Mouse (Mus musculus): ENCODE results near the gene Alg2. TPM values are rescaled to one million over a fixed set of nuclear protein-coding genes. Genes with fewer than 3 reads are reported as not detected.

The Alg2 gene
- polyA plus RNA-seq, 1 experiment from 2014 or later = 14.3 TPM

DNA sequence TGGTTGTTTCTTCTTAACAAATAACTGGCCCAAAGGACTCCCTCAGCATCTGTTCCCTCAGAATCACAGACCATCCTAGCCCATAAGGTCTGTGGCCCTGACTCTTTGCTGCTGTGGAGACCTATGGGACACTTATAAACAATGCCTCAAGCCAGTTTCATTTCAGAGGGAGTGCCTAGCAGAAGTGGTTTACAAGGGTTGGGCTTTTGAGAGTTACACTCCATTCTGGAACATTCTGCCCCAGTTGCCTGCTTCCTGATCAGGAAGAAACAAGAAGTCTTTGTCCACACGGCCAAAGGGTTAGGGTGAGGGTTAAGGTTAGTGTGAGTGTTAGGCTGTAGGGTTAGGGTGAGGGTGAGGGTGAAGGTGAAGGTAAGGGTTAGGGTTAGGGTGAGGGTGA, 20.0 kb upstream of the Alg2 start:
- Histone ChIP-seq H3K27ac (replicated peaks) (no peak overlapping the region), H3K36me3 (replicated peaks) (no peaks in the 10 kb centered on the region), H3K27me3 (no peaks in the 10 kb centered on the region), H3K4me1 (replicated peaks) (no peaks in the 10 kb centered on the region), H3K4me2 (no peak overlapping the region), H3K9ac (no peak overlapping the region), H3K4me3 (replicated peaks) (no peak overlapping the region), H3K9me3 (replicated peaks) (no peaks in the 10 kb centered on the region)
- WGBS (ENCODE audit: insufficient replicate concordance) = 27% methylated on average over 1 of the region's 1 CpGs
- ATAC-seq (ENCODE audit: insufficient read depth) = no peak

DNA sequence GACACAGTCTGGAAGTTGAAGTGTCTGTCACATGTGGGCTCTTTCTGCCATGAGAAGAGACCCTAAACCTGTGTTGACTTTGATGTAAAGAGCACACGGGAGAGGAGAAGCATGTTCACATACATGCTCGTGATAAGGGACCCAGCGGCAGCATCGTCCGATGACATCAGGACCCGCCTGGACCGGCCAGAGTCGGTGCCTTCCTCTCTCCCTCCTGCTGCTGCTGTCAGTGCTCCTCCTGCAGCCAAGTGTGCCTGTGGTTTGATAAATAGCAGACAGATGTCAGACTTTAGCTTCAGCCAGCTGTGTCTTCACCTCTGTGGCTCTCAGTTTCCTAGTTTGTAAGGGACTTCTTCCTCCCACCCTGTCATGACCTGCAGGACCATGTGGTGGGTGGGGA, 19.3 kb upstream of the Alg2 start:
- no peak for ATAC-seq (ENCODE audit: insufficient read depth)
- Histone ChIP-seq H3K4me2 (no peak overlapping the region), H3K9me3 (replicated peaks) (no peaks in the 10 kb centered on the region), H3K9ac (no peak overlapping the region), H3K27ac (replicated peaks) (no peak overlapping the region), H3K36me3 (replicated peaks) (no peaks in the 10 kb centered on the region), H3K27me3 (no peaks in the 10 kb centered on the region), H3K4me1 (replicated peaks) (no peaks in the 10 kb centered on the region), H3K4me3 (replicated peaks) (no peak overlapping the region)
- WGBS (ENCODE audit: insufficient replicate concordance) = 55% methylated on average over 8 of the region's 8 CpGs

DNA sequence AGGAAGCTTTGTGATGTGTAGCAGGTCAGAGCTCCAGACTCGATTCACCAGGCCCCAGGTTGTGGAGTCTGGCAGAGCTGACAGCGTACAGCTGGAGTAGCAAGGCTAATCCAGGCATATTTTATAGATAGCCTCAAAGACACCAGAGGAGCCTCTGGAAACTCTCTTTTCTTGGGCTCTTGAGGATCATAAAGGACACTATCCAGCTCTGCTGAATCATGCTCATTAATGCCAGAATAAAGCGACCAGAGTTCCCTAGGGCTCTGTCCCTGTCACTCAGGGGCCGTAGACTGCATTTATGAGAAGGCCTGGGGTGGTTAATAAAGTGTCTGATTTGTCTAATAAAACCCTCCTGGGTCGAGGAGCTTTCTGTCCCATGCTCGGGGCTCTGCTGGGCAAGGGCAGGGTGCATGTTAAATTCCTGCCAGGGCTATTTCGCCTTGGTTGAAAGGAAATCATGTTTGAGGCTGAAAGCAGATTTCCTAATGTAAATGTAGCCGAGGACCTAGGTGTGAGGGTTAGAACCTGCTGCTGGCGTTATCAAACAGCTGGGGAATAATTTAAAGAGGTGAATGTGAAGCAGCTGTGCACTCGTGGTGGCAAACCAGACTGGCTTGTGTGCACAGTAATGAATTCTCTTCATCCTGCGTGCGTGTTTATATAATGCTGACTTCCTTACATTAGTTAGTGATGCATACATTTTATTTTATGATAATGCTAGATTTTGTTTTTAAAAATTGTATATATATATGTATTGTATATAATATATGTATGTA, 18.4 kb upstream of the Alg2 start:
- 59% methylated on average over 12 of the region's 12 CpGs for WGBS (ENCODE audit: insufficient replicate concordance)
- no peaks in the 10 kb centered on the region for H3K4me1 ChIP-seq (replicated peaks)

DNA sequence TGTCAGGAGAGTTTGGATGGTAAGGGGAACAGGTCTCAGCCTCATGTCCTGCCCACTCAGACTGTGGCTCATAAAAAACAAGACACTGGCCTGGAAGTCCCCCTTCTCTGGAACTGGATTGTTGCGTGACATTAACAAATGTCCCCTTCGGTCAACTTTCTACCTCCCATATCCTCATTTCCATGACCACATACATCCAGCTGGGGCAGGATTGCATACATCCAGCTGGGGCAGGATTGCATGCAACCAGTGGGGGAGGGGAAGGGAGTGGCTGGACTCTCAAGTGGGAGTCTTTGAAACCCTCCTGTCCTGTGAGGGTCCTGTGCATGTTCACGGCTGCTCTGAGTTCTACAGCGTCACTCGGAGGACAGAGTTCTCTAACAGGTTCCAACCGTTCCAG, 17.1 kb upstream of the Alg2 start:
- ATAC-seq (ENCODE audit: insufficient read depth) = no peak

More for the DNA sequence above, 18.4 kb upstream of the Alg2 start:
- Histone ChIP-seq H3K9ac (no peak overlapping the region), H3K4me2 (no peak overlapping the region), H3K27me3 (no peaks in the 10 kb centered on the region), H3K9me3 (replicated peaks) (no peaks in the 10 kb centered on the region), H3K4me3 (replicated peaks) (no peak overlapping the region), H3K36me3 (replicated peaks) (no peaks in the 10 kb centered on the region), H3K27ac (replicated peaks) (no peak overlapping the region)
- ATAC-seq (ENCODE audit: insufficient read depth) = no peak

DNA sequence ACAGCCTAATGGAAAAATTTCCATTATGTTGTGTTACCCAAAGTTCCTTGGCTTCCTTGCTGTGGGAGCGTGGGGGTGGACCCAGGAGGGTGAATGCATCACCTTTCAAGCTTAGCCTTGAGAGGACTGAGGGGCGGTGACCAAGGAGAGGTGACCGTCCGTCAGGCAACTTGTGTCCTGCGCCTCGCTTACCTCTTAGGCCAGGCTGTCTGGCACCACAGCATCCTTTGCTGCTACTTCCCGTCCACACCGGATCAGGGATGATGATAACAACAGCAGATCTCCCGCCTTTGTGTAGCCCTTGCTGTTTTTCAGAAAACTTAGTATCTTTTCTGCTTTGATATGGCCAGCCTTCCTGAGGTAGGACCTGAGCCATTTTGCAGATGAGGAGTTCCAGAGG, 6.4 kb upstream of the Alg2 start:
- no peak for ATAC-seq (ENCODE audit: insufficient read depth)
- 86% methylated on average over 9 of the region's 9 CpGs for WGBS (ENCODE audit: insufficient replicate concordance)
- H3K4me1 ChIP-seq (replicated peaks) = peaks cover 9% of the 10 kb centered on the region
- no peaks in the 10 kb centered on the region for H3K27me3 ChIP-seq
- peaks cover 68% of the 10 kb centered on the region for H3K36me3 ChIP-seq (replicated peaks)
- H3K4me3 ChIP-seq (replicated peaks) = no peak overlapping the region
- no peak overlapping the region for H3K27ac ChIP-seq (replicated peaks)
- H3K4me2 ChIP-seq = no peak overlapping the region
- H3K9ac ChIP-seq = no peak overlapping the region
- no peaks in the 10 kb centered on the region for H3K9me3 ChIP-seq (replicated peaks)

More for the DNA sequence above, 17.1 kb upstream of the Alg2 start:
- Histone ChIP-seq H3K4me3 (replicated peaks) (no peak overlapping the region), H3K27me3 (no peaks in the 10 kb centered on the region), H3K9me3 (replicated peaks) (no peaks in the 10 kb centered on the region), H3K9ac (no peak overlapping the region), H3K4me1 (replicated peaks) (no peaks in the 10 kb centered on the region), H3K27ac (replicated peaks) (no peak overlapping the region), H3K36me3 (replicated peaks) (no peaks in the 10 kb centered on the region), H3K4me2 (no peak overlapping the region)
- WGBS (ENCODE audit: insufficient replicate concordance) = 73% methylated on average over 6 of the region's 6 CpGs

DNA sequence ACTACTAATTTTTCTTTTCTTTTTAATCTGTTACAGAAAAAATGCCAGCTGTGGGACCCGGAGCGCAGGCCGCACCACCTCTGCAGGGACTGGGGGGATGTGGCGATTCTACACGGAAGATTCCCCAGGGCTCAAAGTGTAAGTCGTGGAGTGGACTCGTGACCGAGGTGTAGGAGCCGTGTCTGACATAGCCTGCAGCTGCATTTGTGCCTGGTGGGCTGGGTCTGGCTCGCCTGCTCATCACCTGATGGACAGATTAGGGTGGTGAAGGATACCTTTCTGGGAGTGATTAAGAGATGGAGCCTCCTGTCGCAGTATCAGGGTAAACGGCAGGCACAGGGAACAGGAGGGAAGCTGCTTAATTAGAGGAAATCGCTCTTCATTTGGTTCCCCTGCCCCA, 6.0 kb upstream of the Alg2 start:
- Histone ChIP-seq H3K4me3 (replicated peaks) (no peak overlapping the region), H3K27ac (replicated peaks) (no peak overlapping the region), H3K4me1 (replicated peaks) (peaks cover 14% of the 10 kb centered on the region), H3K4me2 (no peak overlapping the region), H3K27me3 (no peaks in the 10 kb centered on the region), H3K9ac (no peak overlapping the region), H3K36me3 (replicated peaks) (peaks cover 68% of the 10 kb centered on the region), H3K9me3 (replicated peaks) (no peaks in the 10 kb centered on the region)
- ATAC-seq (ENCODE audit: insufficient read depth) = no peak
- WGBS (ENCODE audit: insufficient replicate concordance) = 85% methylated on average over 13 of the region's 13 CpGs

DNA sequence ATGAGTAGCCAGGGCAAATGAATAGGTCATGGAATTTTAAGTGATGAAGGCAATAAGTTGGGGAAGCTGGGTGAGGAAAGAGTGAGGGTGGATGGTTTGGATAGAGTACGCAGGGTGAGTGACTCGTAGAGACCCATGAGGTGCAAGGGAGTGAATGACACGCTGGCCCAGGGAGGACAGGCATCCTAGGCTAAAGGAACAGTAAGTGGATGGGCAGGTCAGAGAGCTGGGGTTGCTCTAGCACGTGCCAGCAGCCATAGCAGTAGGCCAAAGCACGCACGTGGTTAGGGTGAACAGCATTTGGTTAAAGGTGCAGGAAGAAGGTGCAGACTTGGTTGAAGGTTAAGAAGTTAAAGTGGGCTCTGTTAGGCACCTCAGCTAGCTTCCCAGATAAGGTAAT, 3.4 kb upstream of the Alg2 start:
- Histone ChIP-seq H3K9me3 (replicated peaks) (no peaks in the 10 kb centered on the region), H3K36me3 (replicated peaks) (peaks cover 55% of the 10 kb centered on the region), H3K27me3 (no peaks in the 10 kb centered on the region), H3K4me3 (replicated peaks) (no peak overlapping the region), H3K4me2 (no peak overlapping the region), H3K4me1 (replicated peaks) (peaks cover 26% of the 10 kb centered on the region), H3K9ac (no peak overlapping the region), H3K27ac (replicated peaks) (no peak overlapping the region)
- 78% methylated on average over 6 of the region's 6 CpGs for WGBS (ENCODE audit: insufficient replicate concordance)
- ATAC-seq (ENCODE audit: insufficient read depth) = no peak

DNA sequence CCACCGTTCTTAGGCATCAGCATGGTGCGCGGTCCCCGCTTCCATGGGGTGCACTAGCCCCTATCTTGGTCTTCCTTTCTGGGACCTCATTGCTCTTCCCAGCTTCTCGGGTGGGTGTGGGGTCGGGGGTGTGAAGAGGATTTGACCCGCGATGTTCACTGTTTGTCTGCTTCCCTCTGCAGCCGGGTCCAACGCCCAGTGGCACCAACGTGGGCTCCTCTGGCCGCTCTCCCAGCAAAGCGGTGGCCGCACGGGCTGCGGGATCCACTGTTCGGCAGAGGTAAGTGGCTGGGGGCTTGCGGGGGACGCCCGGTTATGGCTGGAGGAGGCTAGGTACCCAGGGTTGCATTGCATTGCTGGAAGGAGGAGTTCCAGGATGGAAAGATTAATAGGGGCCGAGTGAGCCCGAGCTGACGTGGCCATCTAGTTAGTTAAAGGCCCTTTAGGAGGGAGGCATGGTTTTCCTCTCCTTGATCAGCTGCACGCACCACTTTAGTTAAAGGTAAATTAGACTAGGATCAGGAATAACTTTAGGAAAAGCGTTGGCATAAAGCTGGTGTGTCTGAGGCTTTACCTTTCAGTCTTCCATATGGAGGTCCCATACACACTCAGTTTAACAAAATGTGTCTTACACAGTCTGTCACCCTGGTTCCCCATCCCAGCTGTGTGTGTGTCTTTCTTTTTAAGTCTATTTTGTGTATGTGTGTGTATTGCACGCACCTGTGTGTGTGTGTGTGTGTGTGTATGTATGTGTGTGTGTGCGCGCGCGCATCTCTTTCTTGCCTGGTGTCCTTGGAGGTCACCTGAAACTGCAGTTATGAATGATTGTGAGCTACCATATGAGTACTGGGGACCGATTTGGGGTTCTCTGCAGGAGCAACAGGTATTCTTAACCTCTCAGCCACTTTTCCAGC, 854 bp upstream of the Alg2 start:
- no peaks in the 10 kb centered on the region for H3K9me3 ChIP-seq (replicated peaks)
- peaks cover 26% of the 10 kb centered on the region for H3K4me1 ChIP-seq (replicated peaks)
- peak; percentile 11 for ATAC-seq (ENCODE audit: insufficient read depth)
- H3K27ac ChIP-seq (replicated peaks) = peak overlapping the region; percentile 90
- peak overlapping the region; percentile 87 for H3K4me2 ChIP-seq
- H3K4me3 ChIP-seq (replicated peaks) = peak overlapping the region; percentile 87
- peaks cover 54% of the 10 kb centered on the region for H3K36me3 ChIP-seq (replicated peaks)
- WGBS (ENCODE audit: insufficient replicate concordance) = 9% methylated on average over 31 of the region's 31 CpGs
- no peaks in the 10 kb centered on the region for H3K27me3 ChIP-seq
- peak overlapping the region; percentile 80 for H3K9ac ChIP-seq

DNA sequence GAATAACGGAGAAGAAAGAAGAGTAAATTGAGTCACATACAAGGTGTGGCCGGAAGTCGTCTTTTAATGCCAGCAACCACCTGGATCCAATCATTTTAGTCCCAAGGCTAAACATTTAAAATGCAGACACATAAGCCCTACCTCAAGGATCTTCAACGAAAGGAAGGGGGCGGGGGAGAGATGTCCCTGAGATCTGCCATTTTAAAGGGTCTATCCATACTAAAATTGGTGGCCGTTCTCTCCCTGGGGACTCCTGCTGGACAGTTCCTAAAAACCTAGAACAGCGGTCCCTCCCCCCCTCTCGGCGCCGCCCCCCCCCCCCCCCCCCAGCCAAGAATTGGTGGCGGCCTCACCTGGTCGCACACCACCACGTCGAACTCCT, 556 bp downstream of the Alg2 start:
- Histone ChIP-seq H3K9me3 (replicated peaks) (no peaks in the 10 kb centered on the region), H3K36me3 (replicated peaks) (peaks cover 56% of the 10 kb centered on the region), H3K9ac (peak overlapping the region; percentile 84), H3K4me1 (replicated peaks) (peaks cover 26% of the 10 kb centered on the region), H3K4me3 (replicated peaks) (peak overlapping the region; percentile 87), H3K4me2 (peak overlapping the region; percentile 87), H3K27ac (replicated peaks) (peak overlapping the region; percentile 90), H3K27me3 (no peaks in the 10 kb centered on the region)
- ATAC-seq (ENCODE audit: insufficient read depth) = no peak
- WGBS (ENCODE audit: insufficient replicate concordance) = 2% methylated on average over 11 of the region's 14 CpGs

DNA sequence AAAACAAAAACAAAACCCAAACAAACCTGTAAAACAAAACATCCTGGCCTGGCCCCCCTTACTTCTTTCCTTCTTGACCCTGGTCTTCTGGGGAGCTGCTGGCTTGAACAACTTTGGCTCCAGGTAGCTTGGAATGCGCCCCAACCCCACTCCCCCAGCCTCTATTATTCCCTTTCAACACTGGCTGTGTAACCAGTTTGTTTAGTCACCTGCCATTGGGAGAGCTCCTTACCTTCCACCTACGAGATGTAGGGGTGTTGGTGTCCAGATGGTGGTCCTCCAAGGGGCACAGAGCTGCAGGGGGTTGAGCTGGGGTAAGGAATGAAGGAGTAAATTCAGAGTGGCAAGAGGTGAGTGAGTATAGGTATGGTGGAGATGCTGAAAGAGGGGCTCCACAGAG, 6.9 kb downstream of the Alg2 start:
- H3K9ac ChIP-seq = no peak overlapping the region
- H3K27ac ChIP-seq (replicated peaks) = no peak overlapping the region
- no peaks in the 10 kb centered on the region; the same call in 1 of the 2 replicates for H3K4me1 ChIP-seq (replicated peaks)
- H3K4me3 ChIP-seq (replicated peaks) = no peak overlapping the region
- no peaks in the 10 kb centered on the region for H3K9me3 ChIP-seq (replicated peaks)
- H3K27me3 ChIP-seq = no peaks in the 10 kb centered on the region
- H3K4me2 ChIP-seq = no peak overlapping the region
- WGBS (ENCODE audit: insufficient replicate concordance) = 76% methylated on average over 2 of the region's 2 CpGs
- ATAC-seq (ENCODE audit: insufficient read depth) = no peak
- H3K36me3 ChIP-seq (replicated peaks) = peaks cover 48% of the 10 kb centered on the region

Measured in liver, embryonic 15.5 days (tissue).